Mouse (Mus musculus) limb, embryonic 11.5 days (tissue): ENCODE measurements at regions not wholly inside any gene's neighbourhood (a gene's known extent, or its start where the extent isn't known, plus 50 kb on each side); places are given as distances from the start of the nearest gene placed in this dataset.
A peak's percentile ranks its signal among the peaks of the same experiment; 100 is the strongest.
"Not testable (repeated sequence)": the region's sequence is repeated elsewhere in the genome, so short reads cannot be mapped to it uniquely, and the experiment has no call there.

Experiments used
- ATAC-seq: fragments of 200-750 bp; cut with Nextera tagmentation; 2 replicates; pipeline ENCODE4 v1.8.0; 2017; ENCODE audit warnings: low read depth; ENCODE audit not compliant: insufficient number of reproducible peaks, low FRiP score, low TSS enrichment
- DNase-seq: peaks from one replicate; pipeline ENCODE4 v3.0.0-alpha.2; 2015; ENCODE audit warnings: low spot score
- H3K27ac ChIP-seq: fragments of 300-500 bp; sonication (generic); replicated peaks from 2 replicates; pipeline ENCODE4 v1.5.1; 2014; ENCODE audit warnings: low read depth, mild to moderate bottlenecking, low read length
- H3K27me3 ChIP-seq: fragments of 300-500 bp; sonication (generic); 2 replicates; pipeline ENCODE4 v1.6.1; 2014; ENCODE audit warnings: mild to moderate bottlenecking, low read length, mixed read lengths; ENCODE audit not compliant: control insufficient read depth, insufficient read depth
- H3K36me3 ChIP-seq: fragments of 300-500 bp; sonication (generic); 2 replicates; pipeline ENCODE4 v1.6.1; 2014; ENCODE audit warnings: mild to moderate bottlenecking, low read length, moderate library complexity, mixed read lengths; ENCODE audit not compliant: control insufficient read depth, insufficient read depth
- H3K4me1 ChIP-seq: fragments of 300-500 bp; sonication (generic); 2 replicates; pipeline ENCODE4 v1.6.1; 2014; ENCODE audit warnings: low read length, mixed read lengths; ENCODE audit not compliant: control insufficient read depth, insufficient read depth
- H3K4me2 ChIP-seq: fragments of 300-500 bp; sonication (generic); 2 replicates; pipeline ENCODE4 v1.6.1; 2014; ENCODE audit warnings: low read depth, mild to moderate bottlenecking, moderate library complexity; ENCODE audit not compliant: severe bottlenecking
- H3K4me3 ChIP-seq: fragments of 300-500 bp; sonication (generic); 2 replicates; pipeline ENCODE4 v1.5.1; 2014; ENCODE audit warnings: low read depth, low read length
- H3K9ac ChIP-seq: fragments of 300-500 bp; sonication (generic); 2 replicates; pipeline ENCODE4 v1.6.1; 2014; ENCODE audit warnings: mild to moderate bottlenecking, low read length
- H3K9me3 ChIP-seq: fragments of 300-500 bp; sonication (generic); 2 replicates; pipeline ENCODE4 v1.6.1; 2016; ENCODE audit warnings: low read length; ENCODE audit not compliant: control insufficient read depth
- WGBS: fragments of 180-500 bp; shearing (Covaris S2); extraction: QIAGEN DNeasy Blood & Tissue Kit; methylation state at CpG from one replicate; pipeline ENCODE4 v1.1.7; 2014; 5-methylcytosine and 5-hydroxymethylcytosine counted together

DNA sequence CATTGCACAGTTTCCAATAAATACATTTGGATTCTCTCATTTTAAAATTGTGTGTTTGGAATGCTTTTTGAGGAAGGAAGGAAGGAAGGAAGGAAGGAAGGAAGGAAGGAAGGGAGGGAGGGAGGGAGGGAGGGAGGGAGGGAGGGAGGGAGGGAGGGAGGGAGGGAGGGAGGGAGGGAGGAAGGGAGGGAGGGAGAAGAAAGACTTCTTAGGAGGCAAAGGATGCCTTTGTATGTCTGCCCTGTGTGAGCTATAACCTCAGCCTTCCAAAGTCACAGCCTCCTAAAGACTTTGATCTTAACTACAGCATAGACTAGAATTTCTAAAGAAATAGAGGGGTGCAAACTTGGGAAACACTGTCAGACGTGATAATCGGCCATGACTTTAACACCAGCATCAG, 182.5 kb upstream of the Bmp4 start:
- not testable (repeated sequence) for H3K9me3 ChIP-seq, H3K9ac ChIP-seq, H3K27me3 ChIP-seq, DNase-seq, H3K27ac ChIP-seq, H3K36me3 ChIP-seq, ATAC-seq, H3K4me2 ChIP-seq, H3K4me3 ChIP-seq, H3K4me1 ChIP-seq
- WGBS, result 80% methylated on average over 2 of the region's 2 CpGs

DNA sequence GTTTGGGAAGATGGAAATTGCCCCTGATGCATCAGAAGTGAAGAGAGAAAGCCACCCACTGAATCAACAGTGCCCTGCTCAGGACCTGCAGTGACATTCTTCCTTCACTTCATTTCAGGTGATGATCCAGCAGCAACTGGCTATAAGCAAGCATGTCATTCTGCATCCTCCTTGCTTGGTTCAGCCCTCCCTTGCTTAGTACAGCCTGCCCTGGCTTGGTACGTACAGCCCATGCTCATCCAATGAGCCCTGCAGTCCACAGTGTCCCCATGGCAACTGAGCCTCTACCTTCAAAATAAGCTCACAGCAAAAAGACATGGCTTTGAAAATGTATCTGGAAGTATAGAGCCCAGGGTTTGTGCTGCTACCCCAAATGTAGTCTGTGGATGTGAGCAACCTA, 181.4 kb upstream of the Bmp4 start:
- Histone ChIP-seq H3K27me3 (no peaks in the 10 kb centered on the region), H3K9me3 (no peaks in the 10 kb centered on the region), H3K4me2 (no peak overlapping the region), H3K4me1 (peaks cover 14% of the 10 kb centered on the region), H3K36me3 (no peaks in the 10 kb centered on the region), H3K27ac (no peak overlapping the region), H3K9ac (no peak overlapping the region), H3K4me3 (no peak overlapping the region)
- DNase-seq (no peak), ATAC-seq (no peak)
- 81% methylated on average over 1 of the region's 1 CpGs for WGBS

DNA sequence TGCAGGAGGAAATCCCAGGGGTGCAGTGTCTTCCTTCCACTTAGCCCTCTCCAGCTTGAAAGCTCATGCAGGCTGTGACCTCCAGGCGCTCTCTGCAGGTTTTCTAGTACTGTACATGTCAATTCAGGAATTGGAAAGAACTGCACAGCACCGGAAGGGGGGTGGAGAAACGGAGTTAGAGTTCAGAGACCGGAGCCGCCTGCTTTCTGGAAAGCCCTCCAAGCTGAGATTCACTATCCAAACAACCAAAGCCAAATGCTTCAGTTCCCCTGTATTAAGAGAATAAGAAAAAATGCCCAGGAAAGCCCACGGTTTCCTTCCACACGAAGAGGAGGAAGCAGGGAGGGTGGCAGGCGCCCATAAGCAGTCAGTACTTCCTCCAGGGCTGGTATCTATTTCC, 178.8 kb upstream of the Bmp4 start:
- Histone ChIP-seq H3K27ac (no peak overlapping the region), H3K4me1 (peaks cover 4% of the 10 kb centered on the region; the same call in 1 of the 2 replicates)
- 76% methylated on average over 8 of the region's 8 CpGs for WGBS

DNA sequence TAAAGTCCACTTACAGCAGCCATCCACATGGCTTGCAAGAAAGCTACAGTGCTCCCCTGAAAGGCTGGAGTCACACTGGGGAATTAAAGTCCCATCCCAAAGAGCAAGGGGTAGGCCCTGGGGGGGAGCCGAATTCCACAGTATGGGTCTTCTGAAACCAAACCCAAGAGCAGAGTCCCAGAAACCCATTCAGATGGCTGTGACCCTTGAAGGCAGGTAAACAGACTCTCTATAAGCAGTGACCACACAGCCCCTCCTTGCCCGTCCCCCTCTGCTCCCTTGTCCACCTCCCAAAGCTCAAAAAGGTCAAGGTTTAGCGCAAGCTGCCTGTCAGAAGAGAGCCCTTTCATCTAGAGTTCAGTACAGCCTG, 176.9 kb upstream of the Bmp4 start:
- DNase-seq (peak; percentile 53), ATAC-seq (peak; percentile 47; the same call in 1 of the 2 replicates)
- Histone ChIP-seq H3K4me2 (no peak overlapping the region), H3K27ac (no peak overlapping the region), H3K36me3 (no peaks in the 10 kb centered on the region), H3K27me3 (no peaks in the 10 kb centered on the region), H3K4me3 (no peak overlapping the region), H3K4me1 (peaks cover 4% of the 10 kb centered on the region; the same call in 1 of the 2 replicates), H3K9me3 (no peaks in the 10 kb centered on the region), H3K9ac (no peak overlapping the region)
- WGBS, result 15% methylated on average over 3 of the region's 3 CpGs

More for the DNA sequence above, 178.8 kb upstream of the Bmp4 start:
- no peak overlapping the region for H3K4me2 ChIP-seq
- no peaks in the 10 kb centered on the region for H3K9me3 ChIP-seq
- DNase-seq (no peak), ATAC-seq (no peak)
- H3K9ac ChIP-seq, result no peak overlapping the region
- H3K4me3 ChIP-seq, result no peak overlapping the region
- H3K27me3 ChIP-seq, result no peaks in the 10 kb centered on the region
- no peaks in the 10 kb centered on the region for H3K36me3 ChIP-seq

DNA sequence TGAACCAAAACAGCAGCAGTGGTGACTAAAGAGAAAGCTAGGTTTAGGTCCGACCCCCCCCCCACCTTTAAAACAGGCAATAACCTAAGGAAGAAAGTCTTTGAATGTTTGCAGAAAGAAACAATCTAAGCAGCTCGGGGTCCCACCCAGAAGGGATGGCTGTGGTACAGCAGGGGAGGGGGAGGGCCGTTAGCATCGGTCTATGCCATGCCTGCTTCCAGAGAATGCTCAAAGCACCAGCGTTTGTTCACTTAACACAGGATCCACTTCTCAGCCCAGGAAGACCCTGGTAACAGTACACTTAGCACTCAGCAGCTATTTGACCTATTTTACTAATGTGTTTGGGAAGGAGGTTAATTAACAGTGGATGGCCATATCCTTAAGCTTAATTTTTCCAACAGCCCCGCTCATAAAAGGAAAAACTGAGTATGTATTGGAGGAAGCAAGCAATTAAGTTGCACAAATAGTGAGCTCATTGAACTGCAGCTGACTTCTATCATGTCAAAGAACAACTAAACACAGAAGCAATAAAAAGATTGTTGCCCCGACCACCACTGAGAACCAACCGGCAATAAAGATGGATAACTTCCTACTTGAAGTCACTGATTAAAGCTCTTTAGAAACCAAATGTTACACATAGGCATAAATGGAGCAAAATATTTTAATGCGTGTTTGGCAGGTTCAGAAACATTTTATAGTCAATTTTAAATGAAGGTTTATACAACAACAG, 176.4 kb upstream of the Bmp4 start:
- H3K4me3 ChIP-seq, result no peak overlapping the region
- H3K4me1 ChIP-seq, result peaks cover 4% of the 10 kb centered on the region; the same call in 1 of the 2 replicates
- H3K4me2 ChIP-seq, result no peak overlapping the region
- 12% methylated on average over 9 of the region's 9 CpGs for WGBS
- no peaks in the 10 kb centered on the region for H3K36me3 ChIP-seq
- no peak overlapping the region for H3K27ac ChIP-seq
- peak; percentile 70; the same call in 1 of the 2 replicates for ATAC-seq
- DNase-seq, result no peak
- H3K9me3 ChIP-seq, result no peaks in the 10 kb centered on the region
- H3K9ac ChIP-seq, result no peak overlapping the region
- H3K27me3 ChIP-seq, result no peaks in the 10 kb centered on the region

DNA sequence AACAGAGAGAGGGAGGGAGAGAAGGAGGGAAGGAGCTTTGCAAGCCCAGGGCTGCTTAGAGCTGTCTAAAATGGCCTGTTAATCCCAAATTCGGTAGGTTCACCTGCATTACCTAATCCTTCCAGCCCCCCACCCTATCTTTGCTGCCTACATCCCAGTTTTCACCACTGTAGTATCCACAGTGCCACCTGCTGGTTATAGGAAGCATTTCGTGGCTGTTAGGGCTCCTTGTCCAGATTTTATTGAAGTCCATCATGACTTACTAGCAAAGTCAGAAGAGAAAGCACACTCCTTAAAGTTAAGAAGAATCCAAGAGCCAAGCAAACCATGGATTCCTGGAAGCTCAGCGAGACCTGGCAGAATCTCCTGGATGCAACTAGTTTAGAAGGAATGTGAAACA, 174.5 kb upstream of the Bmp4 start:
- no peak overlapping the region for H3K9ac ChIP-seq
- no peaks in the 10 kb centered on the region for H3K36me3 ChIP-seq
- no peak overlapping the region for H3K27ac ChIP-seq
- DNase-seq (peak; percentile 68), ATAC-seq (no peak)
- H3K4me3 ChIP-seq, result no peak overlapping the region
- 19% methylated on average over 3 of the region's 3 CpGs for WGBS
- peaks cover 4% of the 10 kb centered on the region; the same call in 1 of the 2 replicates for H3K4me1 ChIP-seq
- no peaks in the 10 kb centered on the region for H3K9me3 ChIP-seq
- H3K27me3 ChIP-seq, result no peaks in the 10 kb centered on the region
- H3K4me2 ChIP-seq, result no peak overlapping the region

DNA sequence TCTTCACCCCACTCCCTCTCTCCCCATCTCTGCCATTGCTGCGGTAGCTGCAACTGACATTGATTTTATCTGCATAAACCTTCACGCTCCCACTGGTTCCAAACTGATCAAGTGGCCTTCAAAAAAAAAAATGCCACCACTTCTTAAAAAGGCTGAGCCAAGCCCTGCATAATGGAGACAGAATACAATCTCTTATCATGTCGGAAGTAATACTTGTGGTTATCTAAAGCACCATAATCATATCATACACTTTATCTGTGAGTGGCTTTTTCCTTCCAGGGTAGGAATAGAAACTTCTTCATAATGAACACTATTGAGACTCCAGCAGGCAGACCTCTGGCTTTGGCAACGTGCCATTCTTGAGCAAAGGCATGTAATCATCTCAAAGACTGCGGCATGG, 171.5 kb upstream of the Bmp4 start:
- no peak overlapping the region for H3K9ac ChIP-seq
- H3K4me1 ChIP-seq, result no peaks in the 10 kb centered on the region; the same call in 1 of the 2 replicates
- H3K36me3 ChIP-seq, result no peaks in the 10 kb centered on the region
- ATAC-seq (no peak), DNase-seq (no peak)
- WGBS, result 88% methylated on average over 5 of the region's 5 CpGs
- no peaks in the 10 kb centered on the region for H3K9me3 ChIP-seq
- no peak overlapping the region for H3K4me2 ChIP-seq
- H3K4me3 ChIP-seq, result no peak overlapping the region
- H3K27ac ChIP-seq, result no peak overlapping the region
- no peaks in the 10 kb centered on the region for H3K27me3 ChIP-seq

DNA sequence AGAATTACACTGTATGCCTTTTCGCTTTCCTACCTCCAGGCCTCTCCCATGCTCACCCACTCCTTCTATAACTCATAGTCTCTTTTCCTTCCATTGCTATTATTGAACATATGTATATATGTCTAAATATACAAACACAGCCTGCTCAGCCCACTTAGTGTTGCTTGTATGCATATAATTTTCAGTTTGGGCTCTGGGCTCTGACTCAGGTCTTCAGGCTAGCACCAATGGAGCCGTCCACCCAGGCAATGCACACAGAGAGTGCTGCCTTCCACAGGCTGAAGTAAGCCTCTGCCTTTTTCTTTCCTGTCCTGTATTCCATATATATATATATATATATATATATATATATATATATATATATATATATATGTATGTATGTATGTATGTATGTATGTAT, 162.8 kb upstream of the Bmp4 start:
- H3K27ac ChIP-seq, result no peak overlapping the region
- H3K36me3 ChIP-seq, result no peaks in the 10 kb centered on the region
- no peak overlapping the region for H3K4me3 ChIP-seq
- ATAC-seq (no peak), DNase-seq (no peak)
- no peaks in the 10 kb centered on the region for H3K9me3 ChIP-seq
- no peaks in the 10 kb centered on the region for H3K4me1 ChIP-seq
- no peaks in the 10 kb centered on the region for H3K27me3 ChIP-seq
- no peak overlapping the region for H3K4me2 ChIP-seq
- 91% methylated on average over 2 of the region's 2 CpGs for WGBS
- H3K9ac ChIP-seq, result no peak overlapping the region

DNA sequence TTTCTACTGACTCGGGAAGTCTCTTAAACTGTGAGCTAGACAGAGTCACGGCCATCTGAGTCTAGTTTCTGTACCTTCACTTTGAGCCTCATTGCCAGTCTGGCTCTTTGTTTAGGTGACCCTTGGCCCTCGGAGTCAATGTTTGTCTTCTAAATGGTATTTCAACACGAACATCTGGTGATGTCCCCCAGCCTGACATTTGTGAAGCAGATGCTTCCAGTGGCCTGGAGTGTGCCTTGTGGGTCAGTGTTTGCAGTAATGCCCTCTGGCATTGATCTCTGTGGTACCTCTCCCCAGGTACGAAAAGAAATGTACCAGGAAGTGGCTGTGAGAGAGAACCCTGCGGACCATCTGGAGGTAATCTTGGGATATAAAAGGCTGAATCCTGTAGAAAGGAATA, 155.7 kb upstream of the Bmp4 start:
- no peak overlapping the region for H3K9ac ChIP-seq
- H3K4me2 ChIP-seq, result no peak overlapping the region
- H3K9me3 ChIP-seq, result no peaks in the 10 kb centered on the region
- H3K36me3 ChIP-seq, result no peaks in the 10 kb centered on the region
- ATAC-seq, result no peak
- H3K4me3 ChIP-seq, result no peak overlapping the region
- no peak overlapping the region for H3K27ac ChIP-seq
- no peaks in the 10 kb centered on the region for H3K27me3 ChIP-seq
- DNase-seq, result no peak
- no peaks in the 10 kb centered on the region for H3K4me1 ChIP-seq
- 43% methylated on average over 6 of the region's 6 CpGs for WGBS
